Mouse (Mus musculus) myocyte (in vitro differentiated cells): Measurements from ENCODE around the gene Prkag1. TPM values are rescaled to one million over a fixed set of nuclear protein-coding genes. Genes with fewer than 3 reads are reported as not detected.

Experiments used
- H3K27me3 ChIP-seq: one replicate; pipeline ENCODE4 v1.6.1; 2011; ENCODE audit not compliant: control insufficient read depth, insufficient read depth, insufficient read length
- H3K36me3 ChIP-seq: one replicate; pipeline ENCODE4 v1.6.1; 2011; ENCODE audit not compliant: control insufficient read depth, insufficient read depth
- H3K4me2 ChIP-seq: one replicate; pipeline ENCODE4 v1.6.1; 2011; ENCODE audit warnings: low read depth, control low read depth
- H3K4me3 ChIP-seq: one replicate; pipeline ENCODE4 v1.5.1; 2011; ENCODE audit warnings: mild to moderate bottlenecking, control low read depth, moderate library complexity
- H3K79me2 ChIP-seq: one replicate; pipeline ENCODE4 v1.6.1; 2011; ENCODE audit not compliant: control insufficient read depth, insufficient read depth
- H3ac ChIP-seq: one replicate; pipeline ENCODE4 v1.6.1; 2011; ENCODE audit not compliant: control insufficient read depth, insufficient read length
- CEBPB ChIP-seq: IDR thresholded peaks from 2 replicates; pipeline ENCODE4 v1.6.1; 2011; ENCODE audit warnings: mild to moderate bottlenecking, moderate library complexity; ENCODE audit not compliant: poor library complexity, insufficient read depth, severe bottlenecking
- E2F4 ChIP-seq: IDR thresholded peaks from one replicate; pipeline ENCODE4 v1.6.1; 2011; ENCODE audit warnings: mild to moderate bottlenecking, control low read depth, moderate library complexity; ENCODE audit not compliant: insufficient read depth
- MAX ChIP-seq: IDR thresholded peaks from one replicate; pipeline ENCODE4 v1.6.1; 2011; ENCODE audit warnings: low read depth, mild to moderate bottlenecking, control low read depth
- MYOD1 ChIP-seq, 3 experiments: IDR thresholded peaks; one replicate each; pipeline ENCODE4 v1.6.1; 2011; ENCODE audit warnings: control low read depth in 2 of 3, low read depth in 2 of 3, mild to moderate bottlenecking in 2 of 3, moderate library complexity in 1 of 3; ENCODE audit not compliant: insufficient read length in 2 of 3, control insufficient read depth in 1 of 3
- MYOG ChIP-seq, 3 experiments: IDR thresholded peaks; one replicate each; pipeline ENCODE4 v1.6.1; 2011; ENCODE audit warnings: control low read depth in 2 of 3, low read depth in 2 of 3, mild to moderate bottlenecking in 2 of 3; ENCODE audit not compliant: insufficient read length in 2 of 3, control insufficient read depth in 1 of 3, insufficient read depth in 1 of 3
- POLR2A ChIP-seq: IDR thresholded peaks from one replicate; pipeline ENCODE4 v1.6.1; 2011; ENCODE audit warnings: low read depth, mild to moderate bottlenecking, control low read depth, moderate library complexity; ENCODE audit not compliant: insufficient read length
- POLR2AphosphoS2 ChIP-seq: IDR thresholded peaks from one replicate; pipeline ENCODE4 v1.6.1; 2011; ENCODE audit warnings: low read depth, control low read depth; ENCODE audit not compliant: insufficient read length
- REST ChIP-seq: IDR thresholded peaks from one replicate; pipeline ENCODE4 v1.6.1; 2011; ENCODE audit warnings: mild to moderate bottlenecking, control low read depth, moderate library complexity; ENCODE audit not compliant: insufficient read depth, insufficient read length
- SRF ChIP-seq: IDR thresholded peaks from one replicate; pipeline ENCODE4 v1.6.1; 2011; ENCODE audit warnings: low read depth; ENCODE audit not compliant: control insufficient read depth, insufficient read length
- TCF12 ChIP-seq: IDR thresholded peaks from one replicate; pipeline ENCODE4 v1.6.1; 2011; ENCODE audit warnings: mild to moderate bottlenecking, control low read depth; ENCODE audit not compliant: poor library complexity, insufficient read depth, severe bottlenecking
- TCF3 ChIP-seq: IDR thresholded peaks from one replicate; pipeline ENCODE4 v1.6.1; 2011; ENCODE audit warnings: low read depth, control low read depth; ENCODE audit not compliant: insufficient read length
- USF1 ChIP-seq: IDR thresholded peaks from one replicate; pipeline ENCODE4 v1.6.1; 2011; ENCODE audit warnings: low read depth, mild to moderate bottlenecking, control low read depth, moderate library complexity
- polyA plus RNA-seq: library from polyadenylated mRNA; unstranded; fragments of >200 nt; fragmentation: generic; extraction: Trizol; gene quantifications from one replicate; pipeline ENCODE4 v1.2.1, GENCODE M21; 2012; ENCODE audit warnings: missing spikeins

Prkag1 gene
- polyA plus RNA-seq, 1 experiment, result 99.7 TPM

- Histone ChIP-seq H3K4me2 (no peak overlapping the region), H3K27me3 (no peaks in the 10 kb centered on the region), H3K36me3 (peaks cover 67% of the 10 kb centered on the region), H3K79me2 (no peaks in the 10 kb centered on the region), H3K4me3 (no peak overlapping the region), H3ac (no peak overlapping the region)
- peak; percentile 7 for TF ChIP-seq POLR2A
- TF ChIP-seq POLR2AphosphoS2, result peak; percentile 67
- no peak for TF ChIP-seq TCF3
Measured at GRCm38 (mm10) chr15:98839671-98840585, 8.6 kb upstream of the Prkag1 start.

- H3K79me2 ChIP-seq, result no peaks in the 10 kb centered on the region
- H3K4me2 ChIP-seq, result no peak overlapping the region
- no peaks in the 10 kb centered on the region for H3K27me3 ChIP-seq
- no peak overlapping the region for H3ac ChIP-seq
- no peak overlapping the region for H3K4me3 ChIP-seq
- no peak for TF ChIP-seq MYOD1 (IDR thresholded peaks at IDR 0.05; ENCODE audit: control insufficient read depth in 1 of 3, insufficient read length in 2 of 3, low read depth in 2 of 3)
- TF ChIP-seq POLR2AphosphoS2, result no peak
- no peak for TF ChIP-seq TCF12
- no peak for TF ChIP-seq CEBPB
- TF ChIP-seq MYOG (IDR thresholded peaks at IDR 0.05; ENCODE audit: control insufficient read depth in 1 of 3, insufficient read depth in 1 of 3, insufficient read length in 2 of 3, low read depth in 2 of 3), result no peak
- TF ChIP-seq SRF, result no peak
- no peak for TF ChIP-seq E2F4
- no peak for TF ChIP-seq REST
- no peak for TF ChIP-seq TCF3
- TF ChIP-seq MAX, result no peak
- H3K36me3 ChIP-seq, result peaks cover 67% of the 10 kb centered on the region
Measured at GRCm38 (mm10) chr15:98839161-98839560, 7.8 kb upstream of the Prkag1 start.

GRCm38 (mm10) chr15:98837743-98838103 is 6.4 kb upstream of the Prkag1 start:
- TF ChIP-seq SRF (no peak), TCF12 (no peak), USF1 (no peak), CEBPB (no peak), MAX (no peak), E2F4 (no peak), POLR2A (no peak), REST (no peak), MYOG (IDR thresholded peaks at IDR 0.05; ENCODE audit: control insufficient read depth in 1 of 3, insufficient read depth in 1 of 3, insufficient read length in 2 of 3, low read depth in 2 of 3) (no peak), POLR2AphosphoS2 (no peak), TCF3 (no peak), MYOD1 (IDR thresholded peaks at IDR 0.05; ENCODE audit: control insufficient read depth in 1 of 3, insufficient read length in 2 of 3, low read depth in 2 of 3) (no peak)
- no peak overlapping the region for H3ac ChIP-seq

GRCm38 (mm10) chr15:98837006-98837742 is 5.9 kb upstream of the Prkag1 start:
- no peak for TF ChIP-seq MYOD1 (IDR thresholded peaks at IDR 0.05; ENCODE audit: control insufficient read depth in 1 of 3, insufficient read length in 2 of 3, low read depth in 2 of 3)
- TF ChIP-seq USF1, result no peak
- no peak for TF ChIP-seq POLR2A
- TF ChIP-seq MYOG (IDR thresholded peaks at IDR 0.05; ENCODE audit: control insufficient read depth in 1 of 3, insufficient read depth in 1 of 3, insufficient read length in 2 of 3, low read depth in 2 of 3), result no peak
- TF ChIP-seq TCF12, result no peak
- no peak for TF ChIP-seq SRF
- no peak for TF ChIP-seq POLR2AphosphoS2
- TF ChIP-seq MAX, result no peak
- no peak for TF ChIP-seq TCF3
- no peak for TF ChIP-seq E2F4
- TF ChIP-seq CEBPB, result no peak
- no peak for TF ChIP-seq REST
- no peaks in the 10 kb centered on the region for H3K27me3 ChIP-seq

More at GRCm38 (mm10) chr15:98837743-98838103, 6.4 kb upstream of the Prkag1 start:
- H3K4me3 ChIP-seq, result no peak overlapping the region
- no peak overlapping the region for H3K4me2 ChIP-seq
- no peaks in the 10 kb centered on the region for H3K79me2 ChIP-seq
- H3K36me3 ChIP-seq, result peaks cover 72% of the 10 kb centered on the region
- H3K27me3 ChIP-seq, result no peaks in the 10 kb centered on the region

More at GRCm38 (mm10) chr15:98837006-98837742, 5.9 kb upstream of the Prkag1 start:
- Histone ChIP-seq H3K4me3 (no peak overlapping the region), H3K36me3 (peaks cover 67% of the 10 kb centered on the region), H3K79me2 (no peaks in the 10 kb centered on the region), H3ac (no peak overlapping the region), H3K4me2 (no peak overlapping the region)
